Mouse (Mus musculus): ENCODE data around the gene Pitpnc1.
A peak's percentile ranks its signal among the peaks of the same experiment; 100 is the strongest.
"Not testable (repeated sequence)": the region's sequence is repeated elsewhere in the genome, so short reads cannot be mapped to it uniquely, and the experiment has no call there.

Gene Pitpnc1

DNA sequence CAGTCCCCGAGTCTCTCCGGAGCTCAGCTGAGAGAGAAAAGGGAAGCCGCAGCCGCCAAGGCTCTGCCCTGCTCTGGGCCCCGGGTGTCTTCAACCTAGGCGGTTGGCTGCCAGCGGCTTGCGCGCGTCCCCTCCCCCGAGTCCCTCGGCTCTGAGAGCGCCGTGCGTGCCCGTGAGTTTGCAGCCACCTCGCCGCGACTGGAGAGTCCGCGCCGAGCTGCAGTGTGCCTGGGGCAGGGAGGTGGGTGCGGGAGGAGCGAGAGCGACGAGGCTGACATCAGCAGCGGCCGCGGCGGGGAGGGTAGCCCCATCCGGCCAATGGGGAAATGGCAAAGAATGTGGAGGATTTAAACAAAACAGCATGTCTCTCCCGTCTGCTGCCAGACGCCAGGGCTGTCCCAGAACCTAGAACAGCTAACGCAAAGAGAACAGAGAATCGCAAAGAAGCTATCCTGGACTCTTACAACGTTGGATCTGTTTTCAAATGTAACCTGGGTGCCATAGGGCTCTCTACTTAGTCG is at the start of gene Pitpnc1:
Pitpnc1 (minus strand) TSS at position 179 of the 521 bp plus-strand sequence.
- DNase-seq (ENCODE audit: low read depth), result peak; percentile 80

DNA sequence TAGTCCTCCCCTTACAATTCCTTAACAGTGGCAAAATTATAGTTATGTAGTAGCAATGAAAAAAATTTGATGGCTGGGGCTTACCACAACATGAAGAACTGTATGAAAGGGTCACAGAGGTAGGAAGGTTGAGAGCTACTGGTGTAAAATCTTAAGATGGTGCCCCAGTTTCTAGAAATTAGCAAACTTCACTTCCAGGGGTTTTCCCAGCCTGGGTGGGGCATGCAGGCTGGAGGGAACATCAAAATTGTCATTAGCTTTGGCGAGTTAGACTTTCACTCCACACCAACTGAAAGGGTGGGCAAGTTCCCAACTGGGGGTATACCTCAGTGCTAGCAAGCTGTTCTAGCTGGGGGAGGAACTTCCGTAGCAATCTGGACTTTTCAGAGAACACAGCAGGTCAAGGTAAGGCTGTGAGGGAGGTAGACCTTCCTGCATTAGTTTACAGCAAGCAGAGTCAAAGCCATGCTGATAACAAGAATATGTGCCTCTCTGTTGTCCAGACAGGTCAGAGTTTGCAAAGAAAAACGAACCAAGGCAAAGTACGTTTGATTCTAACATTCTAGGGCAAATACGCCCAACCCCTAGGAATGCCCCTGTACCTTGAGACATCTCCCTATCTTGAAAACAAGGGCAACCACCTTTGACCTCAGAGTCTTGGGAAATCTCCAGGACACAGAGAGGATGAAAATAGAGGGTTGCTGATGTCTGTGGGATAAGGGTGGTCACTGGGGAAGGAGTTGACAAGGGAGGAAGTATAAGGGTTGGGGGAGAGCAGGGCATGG is 48.3 kb upstream of the Pitpnc1 start:
- DNase-seq (ENCODE audit: low read depth), result no peak

DNA sequence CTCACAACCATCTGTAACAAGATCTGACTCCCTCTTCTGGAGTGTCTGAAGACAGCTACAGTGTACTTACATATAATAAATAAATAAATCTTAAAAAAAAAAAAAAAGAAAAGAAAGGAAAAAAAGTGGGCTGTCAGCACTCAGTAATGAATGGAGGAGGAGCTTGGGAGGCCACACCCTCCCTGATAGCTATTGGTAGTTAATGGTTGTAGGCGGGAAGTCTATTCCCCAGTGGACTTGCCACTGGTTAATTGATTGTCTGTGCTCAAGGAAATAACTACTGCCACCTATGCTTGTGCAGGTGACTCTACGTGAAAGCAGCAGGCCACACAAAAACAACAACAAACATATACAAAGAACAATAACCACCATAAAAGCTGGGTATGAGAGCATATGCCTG is 45.9 kb upstream of the Pitpnc1 start:
- no peak for DNase-seq (ENCODE audit: low read depth)

DNA sequence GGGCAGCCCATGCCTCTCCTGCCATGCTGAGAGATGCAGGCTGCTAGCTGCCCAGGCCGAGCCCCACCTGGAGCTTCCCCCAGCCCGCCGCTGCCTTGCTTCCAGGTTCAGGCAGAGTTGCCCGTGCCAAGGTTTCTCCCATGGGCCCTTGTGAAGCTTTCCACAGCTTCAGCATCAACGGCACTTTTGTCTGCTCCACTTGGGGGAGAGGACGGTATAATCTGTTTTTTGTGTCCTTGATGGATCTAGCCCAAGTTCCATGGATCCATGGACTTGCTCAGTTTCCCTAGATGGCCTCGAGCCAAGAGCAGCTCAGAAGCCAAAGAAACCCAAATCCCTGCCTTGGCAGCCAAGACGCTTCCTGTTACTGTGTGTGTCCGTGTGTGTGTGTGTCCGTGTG is 42.5 kb upstream of the Pitpnc1 start:
- DNase-seq (ENCODE audit: low read depth), result no peak

DNA sequence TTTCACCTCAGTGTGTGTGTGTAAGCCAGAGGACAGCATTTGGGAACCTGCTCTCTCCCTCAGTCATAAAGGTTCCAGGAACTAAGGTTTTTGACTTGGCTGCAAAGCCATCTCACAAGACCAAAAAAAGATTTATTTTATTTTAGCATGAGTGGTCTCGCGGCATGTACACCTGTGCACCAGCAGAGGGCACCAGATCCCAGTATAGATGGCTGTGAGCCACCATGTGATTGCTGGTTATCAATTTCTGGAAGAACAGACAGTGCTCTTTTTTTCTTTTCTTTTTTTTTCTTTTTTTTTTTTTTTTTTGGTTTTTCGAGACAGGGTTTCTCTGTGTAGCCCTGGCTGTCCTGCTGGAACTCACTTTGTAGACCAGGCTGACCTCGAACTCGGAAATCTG is 41.5 kb upstream of the Pitpnc1 start:
- peak; percentile 68 for DNase-seq (ENCODE audit: low read depth)

DNA sequence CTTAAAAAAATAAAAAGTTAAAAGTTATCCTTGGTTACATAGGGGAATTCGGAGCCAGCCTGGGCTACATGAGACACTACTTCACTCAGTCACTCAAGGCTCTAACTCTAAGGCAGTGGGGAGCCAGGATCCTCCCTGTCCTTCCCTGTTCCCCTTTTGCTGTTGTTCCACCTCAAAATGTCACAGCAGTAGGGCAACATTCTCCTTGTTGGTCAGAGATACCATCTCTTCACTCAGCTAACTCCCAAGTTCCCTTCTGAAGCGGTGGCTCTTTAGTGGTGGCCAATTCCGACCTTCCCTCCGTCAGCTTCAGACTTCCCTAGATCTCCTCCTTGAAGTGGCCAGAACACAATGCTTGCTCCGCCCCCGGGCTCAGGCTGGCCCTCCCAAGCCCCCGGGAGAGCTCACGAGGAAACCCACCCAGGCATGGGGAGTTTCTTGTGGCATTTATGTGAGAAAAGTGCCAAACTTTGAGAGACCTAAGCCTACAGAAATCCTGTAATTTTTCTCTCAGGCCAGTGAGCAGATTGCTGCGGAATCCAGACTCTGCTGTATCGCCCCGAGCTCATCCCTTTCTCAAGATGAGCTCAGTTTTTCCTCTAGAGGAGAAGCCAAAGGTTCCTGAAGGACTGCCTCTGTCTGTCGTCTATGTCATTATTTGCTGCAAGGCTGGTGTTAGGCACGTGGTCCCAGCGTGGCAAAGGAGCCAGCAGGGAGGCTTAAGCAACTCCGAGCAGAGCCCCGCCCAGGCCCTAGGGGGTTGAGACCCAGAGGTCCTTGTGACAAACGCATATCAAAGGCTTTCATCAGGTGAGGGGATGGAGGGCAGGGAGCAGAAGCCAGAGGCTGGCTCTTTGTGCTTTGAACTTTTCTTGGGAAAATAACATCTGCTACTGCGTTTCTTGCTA is 40.1 kb upstream of the Pitpnc1 start:
- DNase-seq (ENCODE audit: low read depth), result peak; percentile 31

DNA sequence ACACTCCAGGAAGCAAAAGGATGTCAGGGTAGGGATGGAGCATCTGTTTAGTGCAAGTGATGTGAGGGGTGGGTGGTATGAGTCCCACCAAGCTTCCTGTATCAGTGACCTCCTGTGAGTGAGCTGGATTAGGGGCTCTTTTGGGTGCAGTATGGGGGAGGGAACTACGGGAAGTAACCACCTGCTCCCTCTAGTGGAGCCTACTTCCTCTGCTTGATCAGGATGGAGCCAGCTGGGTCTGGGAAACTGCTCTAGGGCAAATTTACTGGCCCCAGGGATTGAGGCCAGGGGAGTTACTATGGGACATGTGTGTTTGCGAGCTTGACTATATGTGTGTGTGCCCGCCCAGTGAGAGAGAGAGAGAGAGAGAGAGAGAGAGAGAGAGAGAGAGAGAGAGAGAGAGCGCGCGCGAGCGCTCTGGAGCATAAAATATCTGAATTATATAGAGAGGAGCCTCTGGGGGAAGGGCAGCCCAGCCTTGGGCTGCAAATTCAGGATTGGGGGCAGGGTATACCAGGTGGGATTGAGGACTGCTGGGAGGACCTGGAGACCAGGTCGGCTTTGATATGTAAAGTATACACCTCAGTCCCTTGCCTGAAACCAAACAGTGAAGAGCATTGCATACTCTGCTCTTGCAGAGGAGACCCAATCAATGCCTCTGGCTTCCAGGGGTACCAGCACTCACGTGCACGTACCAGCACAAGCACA is 39.3 kb upstream of the Pitpnc1 start:
- DNase-seq (ENCODE audit: low read depth), result no peak

DNA sequence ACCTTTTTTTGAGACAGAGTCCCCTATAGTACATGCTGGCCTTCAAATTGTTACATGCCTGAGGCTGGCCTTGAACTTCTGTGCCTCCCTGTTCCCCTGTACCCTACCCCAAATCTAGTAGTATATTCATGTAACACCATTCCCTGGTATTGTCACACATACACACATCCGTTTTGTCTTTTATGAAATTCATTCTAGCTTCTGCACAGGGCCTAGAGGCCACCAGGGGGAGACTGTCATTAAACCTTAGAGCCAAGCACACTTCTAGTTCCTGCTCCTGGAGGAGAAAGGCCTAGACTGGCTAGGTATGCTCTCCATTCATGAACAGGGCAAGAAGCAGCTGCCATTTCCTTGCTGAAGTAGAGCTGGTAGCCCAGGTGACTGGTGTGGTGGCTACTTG is 35.8 kb upstream of the Pitpnc1 start:
- DNase-seq (ENCODE audit: low read depth), result peak; percentile 47

DNA sequence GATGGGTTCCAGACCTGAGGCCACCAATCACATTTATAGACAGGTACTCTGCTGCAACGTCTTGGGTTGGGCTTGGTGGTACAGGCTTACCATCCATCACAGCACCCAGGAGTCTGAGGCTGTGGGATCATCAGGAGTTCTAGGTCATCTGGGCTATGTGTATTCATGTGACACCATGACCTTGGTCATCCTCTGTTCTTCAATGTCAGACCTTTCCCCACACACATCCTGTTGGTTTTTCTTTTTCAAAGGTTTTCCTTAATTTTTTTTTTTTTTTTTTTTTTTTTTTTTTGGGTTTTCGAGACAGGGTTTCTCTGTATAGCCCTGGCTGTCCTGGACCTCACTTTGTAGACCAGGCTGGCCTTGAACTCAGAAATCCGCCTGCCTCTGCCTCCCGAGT is 33.9 kb upstream of the Pitpnc1 start:
- not testable (repeated sequence) for DNase-seq (ENCODE audit: low read depth)

DNA sequence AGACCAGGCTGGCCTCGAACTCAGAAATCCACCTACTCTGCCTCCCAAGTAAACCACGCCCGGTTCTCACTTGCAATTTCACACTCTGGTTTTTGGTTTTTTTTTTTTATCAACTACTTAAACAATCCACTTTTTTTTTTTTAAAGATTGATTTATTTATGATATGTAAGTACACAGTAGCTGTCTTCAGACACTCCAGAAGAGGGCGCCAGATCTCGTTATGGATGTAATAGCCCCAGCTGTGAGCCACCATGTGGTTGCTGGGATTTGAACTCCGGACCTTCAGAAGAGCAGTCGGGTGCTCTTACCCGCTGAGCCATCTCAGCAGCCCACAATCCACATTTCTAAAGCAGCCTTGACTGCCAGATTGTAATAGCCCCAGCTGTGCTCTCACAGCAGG is 32.3 kb upstream of the Pitpnc1 start:
- DNase-seq (ENCODE audit: low read depth), result no peak

DNA sequence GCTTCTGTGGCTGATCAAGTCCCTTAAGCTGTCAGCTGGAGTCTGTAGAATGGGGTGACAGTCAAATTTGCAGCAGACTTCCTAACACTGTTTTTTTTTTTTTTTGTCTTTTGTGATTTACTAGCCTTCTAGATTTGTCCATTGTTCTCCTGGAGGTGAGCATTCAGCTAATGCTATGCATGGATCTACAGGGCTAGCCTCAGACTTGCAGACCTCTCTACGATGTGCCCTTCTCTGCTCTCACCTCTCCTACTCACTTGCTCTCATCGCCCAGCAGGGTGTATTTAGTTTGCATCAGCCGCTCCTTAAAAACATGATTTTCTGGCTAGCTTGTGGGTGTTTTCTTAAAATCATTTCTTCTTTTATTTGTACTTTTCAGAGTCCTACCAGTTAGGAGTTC is 13.8 kb upstream of the Pitpnc1 start:
- no peak for DNase-seq (ENCODE audit: low read depth)

DNA sequence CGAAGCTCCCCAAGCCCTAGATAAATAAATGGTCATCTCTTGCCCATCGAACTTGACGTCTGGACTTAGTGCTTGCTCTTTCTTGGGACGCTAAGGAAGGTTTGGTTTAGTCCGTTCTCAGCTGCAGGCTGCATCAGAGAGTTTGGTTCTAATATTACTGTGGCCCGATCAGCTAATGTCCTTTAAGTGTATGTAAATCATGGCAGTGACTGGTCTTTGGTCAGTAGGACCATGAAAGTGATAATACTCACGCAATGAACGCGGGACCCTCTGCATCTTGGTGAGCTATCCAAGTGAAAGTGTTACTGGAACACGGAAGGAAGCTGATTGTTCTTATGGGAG is 9.3 kb upstream of the Pitpnc1 start:
- DNase-seq (ENCODE audit: low read depth), result no peak

DNA sequence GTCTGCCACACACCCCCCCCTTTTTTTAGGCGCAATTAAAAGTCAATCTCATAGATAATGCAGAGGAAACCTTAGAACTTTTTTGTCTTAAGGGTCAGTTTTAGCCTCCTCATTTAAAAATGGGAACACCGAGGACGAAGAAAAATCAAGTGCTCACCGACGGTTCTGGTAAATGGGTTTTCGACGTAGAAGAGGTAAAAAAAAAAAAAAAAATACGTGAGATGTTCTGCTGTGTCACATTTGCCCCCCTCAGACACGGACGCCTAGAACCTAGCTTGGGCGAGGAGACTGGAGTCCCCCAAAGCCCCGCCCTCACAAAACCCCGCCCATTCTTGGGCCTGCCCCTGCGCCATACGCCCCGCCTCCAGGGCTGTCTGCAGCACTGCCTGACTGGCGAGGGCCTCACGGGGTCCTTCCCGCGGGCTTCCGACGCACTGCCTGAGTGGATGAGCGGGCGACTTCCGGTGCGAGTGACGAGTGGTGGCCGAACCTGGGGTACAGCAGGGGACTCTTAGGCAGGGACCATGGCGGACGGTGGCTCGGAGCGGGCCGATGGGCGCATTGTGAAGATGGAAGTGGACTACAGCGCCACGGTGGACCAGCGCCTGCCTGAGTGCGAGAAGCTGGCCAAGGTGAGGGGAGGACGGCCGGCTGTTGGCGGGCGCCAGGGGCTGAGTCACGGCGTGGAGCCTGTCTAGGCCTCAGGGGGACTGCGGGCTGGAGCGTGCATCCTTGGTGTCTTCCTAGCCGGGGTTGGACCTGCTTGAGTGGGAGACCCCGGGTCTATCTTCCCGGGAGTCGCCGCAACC is 8.8 kb upstream of the Pitpnc1 start, which contains the start of gene Psmd12:
Psmd12 (plus strand) TSS at position 432 of the 809 bp plus-strand sequence.
- peak; percentile 93 for DNase-seq (ENCODE audit: low read depth)

DNA sequence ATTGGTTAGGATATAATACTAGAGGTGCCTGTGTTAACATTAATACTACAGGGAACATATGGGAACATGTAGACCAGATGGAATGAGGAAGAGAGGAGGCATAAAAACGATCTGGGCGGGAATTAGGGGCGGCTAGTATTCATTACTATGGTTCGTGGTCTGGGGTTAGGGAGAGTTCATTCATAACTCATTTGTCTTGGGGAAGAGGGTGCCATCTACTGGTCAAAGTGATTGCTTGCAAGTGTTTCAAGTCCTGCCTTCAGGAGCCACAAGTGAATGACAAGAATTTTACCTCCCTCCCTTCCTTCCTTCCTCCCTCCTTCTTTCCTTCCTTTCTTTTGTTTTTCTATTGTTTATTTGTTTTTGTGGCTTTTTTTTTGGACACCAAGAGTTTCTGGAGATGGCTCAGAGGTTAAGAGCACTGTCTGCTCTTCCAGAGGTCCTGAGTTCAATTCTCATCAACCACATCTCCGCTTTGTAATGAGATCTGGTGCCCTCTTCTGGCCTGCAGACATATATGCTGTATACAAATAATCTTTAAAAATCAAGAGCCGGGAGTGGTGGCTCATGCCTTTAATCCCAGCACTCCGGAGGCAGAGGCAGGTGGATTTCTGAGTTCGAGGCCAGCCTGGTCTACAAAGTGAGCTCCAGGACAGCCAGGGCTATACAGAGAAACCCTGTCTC is 2.8 kb upstream of the Pitpnc1 start:
- DNase-seq (ENCODE audit: low read depth), result peak; percentile 86

DNA sequence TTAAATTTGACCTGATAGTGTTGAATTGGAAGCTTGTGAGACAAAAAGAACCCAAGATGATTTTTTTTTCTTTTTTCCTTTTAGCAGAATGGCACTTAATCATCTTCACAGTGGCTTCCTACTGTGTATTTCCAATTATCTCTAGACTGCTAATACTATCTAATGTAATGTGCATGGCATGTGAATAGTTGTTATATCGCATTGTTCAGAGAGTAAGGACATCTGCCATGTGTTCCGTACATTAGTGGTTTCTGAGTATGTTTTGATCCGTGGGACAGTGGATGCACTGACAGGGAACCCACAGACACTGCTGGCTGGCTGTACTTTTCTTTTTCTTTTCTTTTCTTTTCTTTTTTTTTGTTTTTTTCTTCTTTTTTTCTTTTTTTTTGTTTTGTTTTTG is 1.8 kb upstream of the Pitpnc1 start:
- DNase-seq (ENCODE audit: low read depth), result no peak

DNA sequence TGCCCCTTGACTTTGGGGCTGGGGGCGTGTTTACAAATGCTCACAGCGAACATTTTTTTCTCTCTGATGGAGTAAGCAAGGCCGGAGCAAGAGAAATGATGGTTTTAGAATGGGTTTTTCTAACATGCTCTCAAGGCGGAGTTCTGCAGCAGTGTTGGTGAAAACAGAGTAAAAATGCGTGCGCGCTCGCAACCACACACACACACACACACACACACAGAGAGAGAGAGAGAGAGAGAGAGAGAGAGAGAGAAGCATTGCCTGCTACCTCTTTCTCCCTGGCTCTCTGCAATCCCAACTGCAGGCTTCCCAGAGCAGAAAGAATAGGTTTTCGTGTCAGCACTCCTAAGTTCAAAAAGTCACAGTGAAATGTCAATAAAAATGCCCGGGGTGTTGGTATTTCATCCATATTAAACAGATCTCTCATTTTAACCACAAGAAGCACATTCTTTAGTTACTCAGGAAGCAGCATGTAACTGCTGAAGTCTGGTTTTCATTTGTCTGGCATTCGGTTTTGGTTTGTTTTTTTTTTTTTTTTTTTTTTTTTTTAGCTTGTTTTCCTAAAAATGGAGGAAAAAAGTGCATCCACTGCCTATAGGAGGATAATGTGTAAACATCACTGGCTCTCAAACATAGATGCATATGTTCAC is 697 bp upstream of the Pitpnc1 start:
- DNase-seq (ENCODE audit: low read depth), result no peak

DNA sequence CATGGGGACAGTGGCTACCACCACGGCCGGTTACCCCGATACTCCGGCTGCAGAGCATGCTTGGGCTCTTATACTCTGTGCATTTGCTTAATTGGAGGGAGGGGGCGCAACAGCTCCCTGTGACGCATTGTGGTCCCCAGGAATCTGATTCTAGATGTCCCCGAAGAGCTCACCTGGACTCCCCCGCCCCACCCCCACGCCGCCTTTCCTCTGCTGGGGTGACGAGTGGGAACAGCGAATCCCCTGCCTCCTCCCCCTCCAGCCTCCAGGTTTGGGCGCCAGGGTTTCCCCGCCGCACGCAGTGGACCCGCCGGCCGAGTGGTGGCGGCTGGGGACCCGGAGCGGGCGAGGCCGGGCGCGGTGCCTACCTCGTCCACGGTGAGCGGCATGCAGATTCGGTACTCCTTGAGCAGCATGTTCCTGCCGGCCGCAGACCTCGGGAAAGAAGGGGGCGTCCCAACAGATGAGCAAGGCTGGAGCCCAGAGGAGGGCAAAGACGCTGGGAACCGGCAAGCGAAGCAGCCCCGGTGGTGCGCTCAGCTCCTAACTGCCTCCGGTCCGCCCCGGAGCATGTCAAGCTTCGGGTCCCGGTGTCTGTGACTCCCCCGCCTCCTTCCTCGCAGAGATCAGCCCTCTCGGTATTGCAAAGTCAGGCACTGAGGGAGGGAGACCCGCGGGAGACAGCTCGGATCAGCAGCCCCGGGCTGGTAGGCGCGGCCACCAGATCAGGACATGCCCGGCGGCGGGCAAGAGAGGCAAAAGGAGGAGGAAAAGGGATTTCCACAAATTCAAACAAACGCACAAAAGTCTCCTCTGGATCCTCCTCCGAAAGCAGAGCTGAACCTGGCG is 752 bp downstream of the Pitpnc1 start:
- no peak for DNase-seq (ENCODE audit: low read depth)

DNA sequence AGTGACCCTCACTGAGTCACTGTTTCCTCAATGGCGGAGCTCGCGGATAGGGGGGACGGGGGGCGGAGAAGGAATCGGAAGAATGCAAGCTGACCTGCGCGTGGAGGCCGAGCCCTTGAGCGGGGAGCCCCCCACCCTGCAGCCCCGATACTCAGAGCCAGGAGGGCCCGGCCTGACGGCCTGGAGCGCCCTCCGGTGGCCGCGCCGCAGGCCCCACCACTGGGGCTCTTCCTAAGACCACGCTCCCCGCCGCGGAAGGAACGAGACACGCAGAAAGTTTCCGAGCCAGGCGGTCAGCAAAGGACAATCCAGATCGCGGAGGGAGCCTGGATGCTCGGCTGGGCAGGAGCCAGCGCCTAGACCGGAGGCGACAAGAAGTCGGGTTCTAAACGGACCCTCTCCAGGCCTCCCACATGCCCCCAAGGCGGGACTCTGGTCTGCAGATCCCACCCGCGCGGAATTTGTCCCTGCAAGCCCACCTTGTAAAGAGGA is 1.4 kb downstream of the Pitpnc1 start:
- no peak for DNase-seq (ENCODE audit: low read depth)
